Comparison of ENCODE assay signal across 23 mouse cellular contexts in the genomic region with DNA sequence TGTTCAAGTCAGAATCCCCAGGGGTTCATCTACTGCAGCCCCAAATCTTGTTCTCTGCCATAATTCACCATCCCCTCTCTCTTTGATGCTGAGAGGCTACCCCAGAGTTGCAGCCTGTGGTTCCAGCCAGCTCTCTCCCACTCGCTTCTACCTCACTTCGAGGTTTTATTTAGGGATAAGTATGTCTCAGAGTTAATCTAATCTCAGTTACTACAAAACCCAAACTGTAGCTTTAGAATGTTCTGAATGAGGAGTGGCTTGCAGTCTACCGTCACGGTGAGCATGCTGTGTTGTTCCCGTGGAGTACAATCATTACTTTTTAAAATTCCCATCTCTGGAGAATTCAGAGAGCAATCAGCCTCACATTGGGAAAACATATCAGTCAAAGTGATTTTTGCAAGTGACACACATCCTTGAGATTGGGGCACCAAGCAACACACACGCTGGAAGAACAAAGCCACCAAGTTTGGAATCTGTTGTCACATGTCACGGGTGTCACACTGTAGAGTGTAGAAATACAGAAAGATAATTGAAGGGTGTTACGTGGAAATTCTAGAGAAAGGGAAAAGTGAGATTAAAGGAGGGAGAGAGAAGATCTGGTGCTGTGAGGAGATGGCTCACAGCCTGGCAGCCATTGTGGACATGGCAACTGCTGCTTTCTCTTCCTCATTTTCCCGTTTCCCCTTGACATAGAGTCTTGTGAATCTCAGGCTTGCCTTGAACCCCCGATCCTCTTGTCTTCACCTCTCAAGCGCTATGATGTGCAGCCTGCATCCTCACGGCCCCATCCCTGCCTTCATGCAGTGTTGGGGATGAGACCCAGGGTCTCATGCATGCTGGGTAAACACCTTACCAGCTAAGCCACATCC.
A peak's percentile ranks its signal among the peaks of the same experiment; 100 is the strongest.
DNase-seq lines count a peak whose midpoint lies in the region; ATAC-seq and TF ChIP-seq lines count a peak whose summit lies in the region.
"Had no signal": no experiment of that assay in that cellular context is flagged by ENCODE, and none has a peak within 500 bp of the region (broad histone marks: within the 10 kb centered on the region; RNA-seq: fewer than 3 reads in every experiment).

No protein-coding gene starts in this region.

- no peaks in the 10 kb centered on the region for H3K4me1 ChIP-seq in forebrain, postnatal 0 days (ENCODE audit: insufficient read depth)
- H3K4me1 ChIP-seq in forebrain, embryonic 12.5 days, result no peaks in the 10 kb centered on the region
- H3K4me1 ChIP-seq in heart, embryonic 14.5 days (ENCODE audit: control insufficient read depth in 2 of 2, insufficient read depth in 2 of 2, low read length in 2 of 2), result peaks cover 7 to 19% of the 10 kb centered on the region in 2 experiments
- peaks cover 1% of the 10 kb centered on the region; the same call in 1 of the 2 replicates for H3K4me1 ChIP-seq in heart, adult 2 months (ENCODE audit: control insufficient read depth, insufficient read depth, low read length)
- H3K4me1 ChIP-seq: embryonic facial prominence, embryonic 13.5 days; intestine, embryonic 15.5 days had no signal

- TF ChIP-seq CTCF in forebrain, postnatal 0 days (IDR thresholded peaks at IDR 0.05; ENCODE audit: low read depth), result no peak
- TF ChIP-seq CTCF in heart, adult 2 months (IDR thresholded peaks at IDR 0.05), result no peak

- DNase-seq in forebrain, postnatal 0 days, result no peak
- no peak for DNase-seq in heart, adult 2 months
- DNase-seq in splenic B cell, adult 2 months (ENCODE audit: low read depth, low spot score), result peak; percentile 43
- DNase-seq in neural tube, embryonic 10.5 days (ENCODE audit: extremely low spot score, low spot score), result no peak
- DNase-seq in adrenal gland, adult 8-10 months, result no peak
- DNase-seq: adrenal gland, postnatal 10 days; cerebellum, adult 11-12 months; cerebellum, adult 9-10 months; cerebellum, postnatal 25 days; gastrocnemius, adult 2 months; gastrocnemius, postnatal 25 days; heart, adult 18-20 months; heart, postnatal 14 days; kidney, adult 18-20 months had no signal

- H3K36me3 ChIP-seq in forebrain, postnatal 0 days (ENCODE audit: insufficient read depth), result no peaks in the 10 kb centered on the region
- H3K36me3 ChIP-seq in forebrain, embryonic 12.5 days (replicated peaks), result no peaks in the 10 kb centered on the region
- H3K36me3 ChIP-seq in heart, embryonic 14.5 days (ENCODE audit: control insufficient read depth, insufficient read depth, low read length), result no peaks in the 10 kb centered on the region
- no peaks in the 10 kb centered on the region for H3K36me3 ChIP-seq in heart, adult 2 months (ENCODE audit: control insufficient read depth, insufficient read depth, low read length)
- no peaks in the 10 kb centered on the region for H3K36me3 ChIP-seq in splenic B cell, adult 2 months (ENCODE audit: control insufficient read depth, insufficient read depth, low read length, poor library complexity, severe bottlenecking)
- H3K36me3 ChIP-seq: embryonic facial prominence, embryonic 13.5 days; heart, embryonic 15.5 days; hindbrain, embryonic 13.5 days; intestine, embryonic 15.5 days had no signal

- no peak for TF ChIP-seq POLR2A in heart, adult 2 months (IDR thresholded peaks at IDR 0.05; ENCODE audit: insufficient read depth, low read depth, low read length)

- no peaks in the 10 kb centered on the region for H3K27me3 ChIP-seq in forebrain, postnatal 0 days (ENCODE audit: insufficient read depth, low read length)
- no peaks in the 10 kb centered on the region for H3K27me3 ChIP-seq in forebrain, embryonic 12.5 days
- no peaks in the 10 kb centered on the region for H3K27me3 ChIP-seq in heart, embryonic 14.5 days (ENCODE audit: control insufficient read depth, insufficient read depth, low read length)
- no peaks in the 10 kb centered on the region for H3K27me3 ChIP-seq in heart, adult 2 months (ENCODE audit: control insufficient read depth, insufficient read depth, low read length)
- H3K27me3 ChIP-seq in splenic B cell, adult 2 months (ENCODE audit: control insufficient read depth, insufficient read depth, low read length, poor library complexity, severe bottlenecking), result no peaks in the 10 kb centered on the region
- H3K27me3 ChIP-seq: embryonic facial prominence, embryonic 13.5 days; forebrain, embryonic 13.5 days; heart, embryonic 15.5 days; hindbrain, embryonic 13.5 days; intestine, embryonic 15.5 days had no signal

- no peak overlapping the region for H3K4me2 ChIP-seq in forebrain, postnatal 0 days (ENCODE audit: low read depth)
- no peak overlapping the region for H3K4me2 ChIP-seq in forebrain, embryonic 12.5 days
- peak overlapping the region; percentile 11; the same call in 1 of the 2 replicates for H3K4me2 ChIP-seq in heart, embryonic 14.5 days (ENCODE audit: low read length)
- H3K4me2 ChIP-seq: embryonic facial prominence, embryonic 13.5 days; forebrain, embryonic 13.5 days; heart, embryonic 15.5 days; hindbrain, embryonic 13.5 days; intestine, embryonic 15.5 days had no signal

- no peak overlapping the region for H3K4me3 ChIP-seq in forebrain, postnatal 0 days (ENCODE audit: low read depth, low read length)
- H3K4me3 ChIP-seq in forebrain, embryonic 12.5 days (replicated peaks), result no peak overlapping the region
- no peak overlapping the region for H3K4me3 ChIP-seq in heart, embryonic 14.5 days (ENCODE audit: control insufficient read depth in 1 of 2, insufficient read depth in 1 of 2, low read depth in 1 of 2, low read length in 2 of 2)
- H3K4me3 ChIP-seq in heart, adult 2 months, result no peak overlapping the region
- H3K4me3 ChIP-seq: embryonic facial prominence, embryonic 13.5 days; forebrain, embryonic 13.5 days; gastrocnemius, adult 2 months; heart, embryonic 15.5 days; hindbrain, embryonic 13.5 days; intestine, embryonic 15.5 days had no signal

- no peaks in the 10 kb centered on the region for H3K9me3 ChIP-seq in forebrain, postnatal 0 days (ENCODE audit: low read length)
- H3K9me3 ChIP-seq in forebrain, embryonic 12.5 days, result no peaks in the 10 kb centered on the region
- H3K9me3 ChIP-seq in heart, embryonic 14.5 days (ENCODE audit: control insufficient read depth, low read length), result 0 out of 2 replicates have a peak, but pooled peaks cover 4% of the 10 kb centered on the region
- H3K9me3 ChIP-seq: embryonic facial prominence, embryonic 13.5 days; forebrain, embryonic 13.5 days; heart, embryonic 15.5 days; hindbrain, embryonic 13.5 days; intestine, embryonic 15.5 days had no signal

- no peak overlapping the region for H3K27ac ChIP-seq in forebrain, postnatal 0 days (ENCODE audit: low read depth, low read length)
- H3K27ac ChIP-seq in forebrain, embryonic 12.5 days, result no peak overlapping the region
- H3K27ac ChIP-seq in heart, embryonic 14.5 days (replicated peaks in 1 of 2; ENCODE audit: control insufficient read depth in 1 of 2, insufficient read depth in 1 of 2, low read depth in 2 of 2, low read length in 2 of 2), result no peak overlapping the region
- no peak overlapping the region for H3K27ac ChIP-seq in heart, adult 2 months
- H3K27ac ChIP-seq: embryonic facial prominence, embryonic 13.5 days; forebrain, embryonic 13.5 days; gastrocnemius, adult 2 months; heart, embryonic 15.5 days; hindbrain, embryonic 13.5 days; hindbrain, postnatal 0 days; intestine, embryonic 15.5 days had no signal

- H3K9ac ChIP-seq in forebrain, postnatal 0 days, result no peak overlapping the region
- H3K9ac ChIP-seq in forebrain, embryonic 12.5 days, result no peak overlapping the region
- no peak overlapping the region for H3K9ac ChIP-seq in heart, embryonic 14.5 days (ENCODE audit: low read length)
- H3K9ac ChIP-seq in heart, adult 2 months (ENCODE audit: low read depth, low read length), result no peak overlapping the region
- H3K9ac ChIP-seq: embryonic facial prominence, embryonic 13.5 days; forebrain, embryonic 13.5 days; heart, embryonic 15.5 days; hindbrain, embryonic 13.5 days; intestine, embryonic 15.5 days had no signal

- 60% methylated on average over 12 of the region's 12 CpGs for WGBS in forebrain, postnatal 0 days
- WGBS in forebrain, embryonic 12.5 days, result 75% methylated on average over 12 of the region's 12 CpGs
- 33% methylated on average over 12 of the region's 12 CpGs for whole genome bisulfite sequencing in heart, embryonic 14.5 days
- WGBS in heart, adult 2 months, result 60% methylated on average over 12 of the region's 12 CpGs

- H3K79me2 ChIP-seq in heart, adult 2 months (replicated peaks; ENCODE audit: control insufficient read depth, insufficient read depth, low read length), result no peaks in the 10 kb centered on the region

- TF ChIP-seq EP300 in heart, adult 2 months (IDR thresholded peaks at IDR 0.05; ENCODE audit: insufficient read depth, low read depth, low read length), result no peak

- ATAC-seq in forebrain, postnatal 0 days, result peak; percentile 93
- no peak for ATAC-seq in forebrain, embryonic 12.5 days (ENCODE audit: low FRiP score)
- ATAC-seq in heart, embryonic 14.5 days (ENCODE audit: insufficient number of reproducible peaks, insufficient read depth, low FRiP score, low read depth), result no peak
- peak; percentile 64 for ATAC-seq in granulocyte monocyte progenitor cell, adult 5-6 weeks (replicated peaks; ENCODE audit: poor library complexity, severe bottlenecking)
- ATAC-seq: forebrain, embryonic 13.5 days; hindbrain, postnatal 0 days; intestine, embryonic 15.5 days had no signal

- intact Hi-C loops in heart, adult 2 months (cut with DNase I), result loop anchor here (5.0 kb wide), 1 partner anchor 32 kb away; no protein-coding TSS in a partner anchor

Comparison
In these comparisons a context has a peak if more than half of its experiments do, and no peak if none do; other contexts are left out.
1. ATAC-seq: peak in forebrain, postnatal 0 days (single experiment) and granulocyte monocyte progenitor cell, adult 5-6 weeks (single experiment); none in forebrain, embryonic 12.5 days (single experiment) and heart, embryonic 14.5 days (single experiment).